Mouse (Mus musculus) gastrocnemius, adult 8-10 months (tissue): Measurements from ENCODE around the gene Tmem222. TPM values are rescaled to one million over a fixed set of nuclear protein-coding genes. Genes with fewer than 3 reads are reported as not detected.

Experiments
- DNase-seq, 2 experiments: peaks; one replicate each; pipeline ENCODE4 v3.0.0; 2022; ENCODE audit warnings: low spot score in 2 of 2
- total RNA-seq, 4 experiments: library from RNA; stranded (reverse); gene quantifications; 2 replicates each; pipeline ENCODE4 v1.2.4; 2022

The Tmem222 gene
- total RNA-seq, 4 experiments from 2014 or later = 24.5 to 27.8 (median 26.2) TPM

- DNase-seq = no peak
These were observed 7.7 kb upstream of the Tmem222 start for GRCm38 (mm10) chr4:133285299-133285698.

DNA sequence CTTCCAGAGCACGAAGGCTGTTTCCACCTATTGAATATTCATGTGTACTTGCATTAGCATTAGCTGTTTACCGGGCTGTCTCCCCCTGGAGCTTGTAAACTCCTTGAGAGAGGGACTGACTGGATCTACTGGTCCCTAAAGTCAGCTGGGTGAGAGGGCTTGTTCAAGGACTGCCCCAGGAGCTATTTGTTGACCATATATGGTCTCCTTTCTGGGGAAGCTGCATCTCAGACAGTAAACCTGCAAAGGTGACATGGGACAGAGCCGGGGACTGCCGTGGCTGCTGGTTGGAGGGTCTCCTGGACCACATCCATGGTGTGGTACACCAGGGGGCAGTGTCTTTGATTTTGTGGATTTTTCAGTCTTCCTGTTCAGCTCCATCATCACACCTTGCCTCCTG, 5.1 kb upstream of the Tmem222 start:
- no peak for DNase-seq

DNA sequence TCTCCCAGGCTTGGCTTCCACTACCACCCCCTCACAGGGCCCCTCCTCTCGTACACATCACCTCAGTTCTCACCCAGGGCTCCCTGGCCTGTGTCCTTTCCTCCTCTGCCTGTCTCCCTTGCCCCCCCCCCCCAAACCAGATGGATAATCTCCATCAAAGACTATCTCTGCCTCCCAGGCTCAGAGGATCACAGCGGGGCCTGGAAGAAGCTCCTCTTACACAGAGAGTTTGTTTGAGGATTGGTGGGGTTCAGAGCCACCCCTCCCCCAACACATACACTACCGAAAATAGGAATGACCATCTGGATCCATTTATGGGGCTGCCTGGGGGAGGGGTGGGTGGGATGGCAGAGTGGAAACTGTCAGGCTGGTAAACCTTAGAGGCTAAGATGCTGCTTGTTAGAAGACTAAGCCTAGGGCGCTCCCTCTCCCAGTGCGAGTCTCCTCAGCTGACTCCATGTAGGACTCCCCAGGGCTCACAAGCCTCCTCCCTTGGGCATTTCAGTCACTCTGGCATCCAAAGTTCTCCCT, 4.4 kb upstream of the Tmem222 start:
- no peak for DNase-seq

DNA sequence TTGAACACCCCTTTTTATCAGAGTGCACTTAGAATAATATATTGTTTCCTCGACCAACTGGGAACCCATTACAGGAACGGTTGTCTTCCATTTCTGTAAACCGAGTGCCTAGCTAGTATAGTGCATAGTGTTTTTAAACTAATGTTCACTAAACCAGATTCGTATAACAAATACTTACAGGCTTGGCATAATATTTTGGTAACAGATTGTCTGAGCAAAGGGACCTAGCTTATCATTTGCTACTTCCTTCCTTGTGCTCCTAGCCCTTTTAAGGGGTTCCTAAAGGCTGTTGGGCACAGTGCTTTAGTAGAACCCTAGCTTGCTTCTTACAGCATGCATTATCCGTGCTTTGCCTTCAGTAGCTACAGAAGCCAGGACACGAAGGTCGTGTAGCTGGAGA, 3.9 kb upstream of the Tmem222 start:
- no peak for DNase-seq

GRCm38 (mm10) chr4:133278482-133278881, 890 bp upstream of the Tmem222 start:
- DNase-seq = no peak

- no peak for DNase-seq
These were observed 475 bp upstream of the Tmem222 start for GRCm38 (mm10) chr4:133278067-133278466.

GRCm38 (mm10) chr4:133270929-133271328, 6.7 kb downstream of the Tmem222 start:
- no peak for DNase-seq

GRCm38 (mm10) chr4:133269596-133269995, 8.0 kb downstream of the Tmem222 start:
- DNase-seq = no peak

GRCm38 (mm10) chr4:133268931-133269330, 8.7 kb downstream of the Tmem222 start:
- no peak for DNase-seq

DNA sequence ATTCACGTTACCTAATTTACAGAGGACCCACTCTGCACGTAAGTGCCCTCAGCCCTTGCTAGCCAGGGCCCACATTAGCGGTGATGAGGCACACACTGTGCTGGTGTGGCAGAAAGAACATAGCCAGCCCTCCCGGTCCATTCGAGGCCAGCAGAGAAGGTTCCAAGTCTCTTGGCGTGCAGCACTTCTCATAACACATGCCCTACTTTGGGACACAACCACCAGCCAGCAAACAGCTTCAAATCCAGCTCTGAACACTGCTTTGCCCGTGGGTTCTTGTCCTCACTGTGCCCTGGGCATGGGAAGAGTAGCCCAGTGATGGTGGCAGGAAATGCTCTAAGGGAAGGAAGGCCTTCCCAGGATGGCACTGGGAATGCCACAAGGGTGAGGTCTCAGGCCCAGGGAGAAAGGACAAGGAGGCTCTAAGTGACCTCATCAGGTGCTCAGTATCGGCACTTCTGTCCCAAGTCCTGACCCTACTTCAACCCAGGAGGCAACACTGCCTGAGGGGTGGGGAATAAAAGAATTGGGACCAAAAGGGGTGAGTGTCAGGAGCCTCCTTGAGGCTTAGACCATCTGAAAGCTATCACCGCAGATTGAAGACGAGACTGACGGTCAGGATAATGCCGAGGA, 11.2 kb downstream of the Tmem222 start:
- peak in 1 of 2 experiments; percentile 42 for DNase-seq

GRCm38 (mm10) chr4:133265759-133266158, 11.8 kb downstream of the Tmem222 start:
- DNase-seq = no peak

DNA sequence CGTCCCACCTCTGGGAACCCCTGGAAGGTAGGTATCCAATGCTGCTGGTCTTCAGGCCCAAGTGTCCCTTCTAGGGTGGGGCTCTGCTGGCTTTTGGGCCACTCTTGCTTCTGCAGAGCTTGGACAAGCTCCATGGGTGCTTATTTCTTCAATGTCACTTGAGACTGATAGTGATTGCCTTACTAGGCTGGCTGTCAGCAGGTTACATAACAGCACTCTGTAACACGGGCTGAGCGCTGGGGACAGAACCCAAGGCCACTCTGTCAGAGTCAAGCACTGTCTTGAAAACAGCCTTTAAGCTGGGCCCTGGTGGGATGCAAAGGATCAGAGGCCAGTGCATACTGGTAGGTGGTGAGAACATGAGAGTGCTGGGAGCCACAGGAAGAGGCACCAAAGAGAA, 12.3 kb downstream of the Tmem222 start:
- DNase-seq = no peak

DNA sequence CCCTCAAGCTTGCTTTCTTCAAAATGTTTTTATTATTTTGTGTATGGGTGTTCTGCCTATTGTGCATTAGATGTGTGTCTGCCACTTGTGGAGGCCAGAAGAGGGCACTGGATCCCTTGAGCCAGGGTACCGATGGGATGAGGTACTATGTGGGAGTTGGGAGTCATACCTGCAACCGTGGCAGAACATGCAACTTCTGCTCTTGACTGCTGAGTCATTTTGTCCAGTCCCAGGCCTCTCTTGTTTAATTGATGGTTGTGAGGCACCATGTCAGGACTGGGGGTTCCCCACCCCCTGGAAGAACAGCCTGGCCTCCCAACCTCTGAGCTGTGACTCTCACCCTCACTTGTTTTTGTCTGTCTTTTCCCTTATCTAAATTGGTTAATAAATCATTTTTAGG, 13.0 kb downstream of the Tmem222 start:
- no peak for DNase-seq

DNA sequence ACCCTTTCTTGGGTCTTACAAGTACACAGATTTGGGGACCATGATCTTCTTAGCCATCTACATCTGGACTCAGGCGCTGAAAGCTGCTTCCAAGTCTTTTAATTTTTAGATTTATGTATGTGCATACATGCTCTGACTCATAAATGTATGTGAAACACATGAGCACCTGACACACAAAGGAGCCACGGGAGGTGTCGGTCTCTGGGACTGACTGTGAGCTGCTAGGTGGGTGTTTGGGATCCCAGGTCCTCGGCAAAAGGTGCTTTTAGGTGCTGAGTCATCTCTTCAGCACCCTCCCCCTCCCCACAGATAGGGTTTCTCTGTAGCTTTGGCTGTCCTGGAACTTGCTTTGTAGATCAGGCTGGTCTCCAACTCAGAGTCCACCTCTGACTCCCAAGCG, 13.8 kb downstream of the Tmem222 start:
- no peak for DNase-seq

GRCm38 (mm10) chr4:133262882-133263281, 14.7 kb downstream of the Tmem222 start, which contains the start of gene Sytl1:
Gene Sytl1 (minus strand): TSS chr4:133263113.
- no peak for DNase-seq

DNA sequence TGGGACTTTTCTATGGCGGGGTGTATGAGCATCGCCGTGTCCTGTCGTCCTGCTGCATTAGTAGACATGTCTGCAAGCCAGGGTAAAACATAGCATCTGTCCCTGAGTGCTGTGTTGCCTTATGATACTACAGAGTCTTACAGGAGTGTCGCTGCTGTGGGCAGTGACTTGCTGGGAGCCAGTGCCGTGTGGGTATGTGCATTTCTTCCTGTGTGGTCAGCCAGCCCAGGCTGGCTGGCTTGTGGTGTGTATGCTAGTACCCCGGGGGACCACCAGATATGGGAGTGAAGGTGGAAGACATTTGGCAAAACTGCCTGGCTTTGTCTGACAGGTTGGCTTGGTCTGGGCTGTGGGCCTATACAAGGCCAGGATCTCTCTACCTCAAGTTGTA, 15.2 kb downstream of the Tmem222 start:
- no peak for DNase-seq

- DNase-seq = no peak
These were observed 15.8 kb downstream of the Tmem222 start for GRCm38 (mm10) chr4:133261641-133262374.

DNA sequence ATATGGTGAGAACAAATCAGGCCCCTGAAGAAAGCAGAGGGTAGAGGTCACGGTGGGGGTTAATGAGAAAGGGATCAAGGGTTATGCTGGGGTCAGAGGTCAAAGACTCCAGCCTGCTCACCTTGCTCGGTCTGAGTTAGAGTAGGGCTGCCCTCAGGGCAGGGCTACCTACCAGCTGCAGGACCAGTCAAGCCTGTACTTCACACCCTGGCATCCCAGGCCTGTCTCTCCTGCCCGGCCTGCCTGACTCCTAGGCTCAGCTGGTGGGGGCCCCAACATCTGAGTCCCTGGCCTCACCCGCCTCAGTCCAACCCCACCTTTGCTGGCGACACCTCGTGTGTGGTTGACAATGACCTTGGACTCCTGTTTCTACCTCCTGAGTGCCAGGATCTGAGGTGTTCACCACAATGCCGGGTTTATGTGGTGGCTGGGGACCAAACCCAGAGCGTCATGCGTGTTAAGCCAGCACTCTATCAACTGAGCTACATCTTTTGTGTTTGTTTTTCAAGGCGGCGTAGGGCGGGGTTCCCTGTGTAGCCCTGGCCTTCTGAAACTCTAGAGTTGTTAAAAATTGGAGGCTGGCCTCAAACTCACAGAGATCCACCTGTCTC, 19.7 kb downstream of the Tmem222 start:
- DNase-seq = no peak

- no peak for DNase-seq
These were observed 20.4 kb downstream of the Tmem222 start for GRCm38 (mm10) chr4:133257230-133257629.

DNA sequence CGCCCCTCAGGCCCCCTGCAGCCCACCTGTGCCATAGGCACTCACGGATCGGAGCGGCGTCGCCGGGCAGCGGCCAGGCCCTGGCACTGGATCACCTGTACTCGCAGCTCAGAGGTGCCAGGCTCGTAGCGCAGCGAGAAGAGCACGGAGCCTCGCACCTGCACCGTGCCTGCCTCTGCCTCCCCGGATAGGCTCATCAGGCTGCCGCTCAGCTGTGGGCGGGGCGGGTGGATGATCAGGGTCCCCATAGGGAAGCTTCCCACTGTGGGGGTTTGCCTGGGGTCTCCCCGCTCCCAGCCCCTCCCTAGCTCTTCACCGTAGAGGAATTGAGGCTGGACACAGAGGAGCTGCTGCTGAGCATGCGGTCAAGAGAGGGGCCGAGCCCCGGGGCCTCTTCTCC, 20.8 kb downstream of the Tmem222 start:
- no peak for DNase-seq

GRCm38 (mm10) chr4:133255392-133255791, 22.2 kb downstream of the Tmem222 start:
- DNase-seq = no peak

GRCm38 (mm10) chr4:133253412-133253811, 24.2 kb downstream of the Tmem222 start:
- DNase-seq = no peak
